Mouse (Mus musculus) liver, adult 2 months (tissue): Measurements from ENCODE around the gene Gm17677. TPM values are rescaled to one million over a fixed set of nuclear protein-coding genes. Genes with fewer than 3 reads are reported as not detected.

ENCODE experiments used
- DNase-seq: peaks from one replicate; pipeline ENCODE4 v3.0.0-alpha.2; 2011; ENCODE audit warnings: low read depth, low spot score; ENCODE audit errors: extremely low read depth
- H3K27ac ChIP-seq: fragments of 200-500 bp; replicated peaks from 2 replicates; pipeline ENCODE4 v1.5.1; 2012; ENCODE audit warnings: low read depth, mild to moderate bottlenecking, control low read depth, inconsistent platforms, low read length; ENCODE audit not compliant: insufficient read depth
- H3K27me3 ChIP-seq: fragments of 200-500 bp; 2 replicates; pipeline ENCODE4 v1.6.1; 2012; ENCODE audit warnings: mild to moderate bottlenecking, moderate library complexity, low read length, inconsistent platforms; ENCODE audit not compliant: control insufficient read depth, insufficient read depth
- H3K36me3 ChIP-seq: fragments of 200-500 bp; 2 replicates; pipeline ENCODE4 v1.6.1; 2012; ENCODE audit warnings: low read length, inconsistent platforms; ENCODE audit not compliant: control insufficient read depth, insufficient read depth
- H3K4me1 ChIP-seq: fragments of 200-500 bp; 2 replicates; pipeline ENCODE4 v1.6.1; 2011; ENCODE audit warnings: low read length; ENCODE audit not compliant: control insufficient read depth, insufficient read depth
- H3K4me3 ChIP-seq: fragments of 200-500 bp; 2 replicates; pipeline ENCODE4 v1.5.1; 2011; ENCODE audit warnings: low read depth, mild to moderate bottlenecking, control low read depth, low read length, moderate library complexity; ENCODE audit not compliant: insufficient read depth
- H3K79me2 ChIP-seq: fragments of 200-500 bp; 2 replicates; pipeline ENCODE4 v1.6.1; 2012; ENCODE audit warnings: inconsistent platforms, mild to moderate bottlenecking, low read length, moderate library complexity; ENCODE audit not compliant: control insufficient read depth, insufficient read depth
- H3K9ac ChIP-seq: fragments of 200-500 bp; 2 replicates; pipeline ENCODE4 v1.6.1; 2012; ENCODE audit warnings: low read depth, mild to moderate bottlenecking, control low read depth, inconsistent platforms, low read length
- CTCF ChIP-seq: fragments of 200-500 bp; IDR thresholded peaks from 2 replicates; pipeline ENCODE4 v1.5.1; 2011; ENCODE audit warnings: low read depth, low read length, control low read depth
- POLR2A ChIP-seq: fragments of 200-500 bp; IDR thresholded peaks from 2 replicates; pipeline ENCODE4 v1.6.1; 2011; ENCODE audit warnings: low read length, control low read depth; ENCODE audit not compliant: insufficient read depth; ENCODE audit errors: extremely low read depth
- WGBS: fragments of 180-500 bp; shearing (Covaris S2); methylation state at CpG from one replicate; pipeline ENCODE4 v1.1.7; 2018; 5-methylcytosine and 5-hydroxymethylcytosine counted together
- polyA plus RNA-seq: library from polyadenylated mRNA; depleted of rRNA; stranded (reverse); fragments of >200 nt; gene quantifications from 2 replicates; pipeline ENCODE4 v1.2.3, GENCODE M21; 2012; rRNA removed
- total RNA-seq: library from RNA; depleted of rRNA; stranded (reverse); fragments of >200 nt; gene quantifications from 2 replicates; pipeline ENCODE4 v1.2.3, GENCODE M21; 2014; rRNA removed

Gene Gm17677
- not detected in 2 replicates for total RNA-seq
- polyA plus RNA-seq, result not detected in 2 replicates

DNA sequence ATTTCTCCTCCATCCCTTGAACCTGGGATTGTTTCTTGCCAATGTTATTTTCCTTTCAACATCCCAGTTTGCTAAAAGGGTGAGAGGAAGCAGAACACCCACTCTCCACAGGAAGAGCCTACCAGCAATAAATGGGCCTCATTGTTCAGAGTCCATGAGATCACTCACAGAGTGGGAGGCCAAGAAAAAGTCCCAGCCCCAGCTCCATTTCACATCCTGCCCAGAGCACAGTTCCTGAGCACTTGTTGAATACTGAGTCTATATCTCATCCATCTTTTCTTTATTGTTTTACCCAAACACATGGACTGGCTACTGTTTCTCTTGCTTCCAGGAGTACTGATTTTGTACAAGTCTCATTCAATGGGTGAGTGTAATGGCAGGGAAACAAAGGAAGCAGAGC, at the start of gene Gm17677:
Gm17677 (plus strand) TSS at position 301 of the 400 bp plus-strand sequence.
- TF ChIP-seq POLR2A (no peak), CTCF (no peak)
- no peak for DNase-seq
- no peak within 1 kb of the TSS for H3K9ac ChIP-seq
- H3K4me1 ChIP-seq, result no peaks in the 10 kb centered on the region
- H3K27me3 ChIP-seq, result no peaks in the 10 kb centered on the region
- no peak within 1 kb of the TSS for H3K27ac ChIP-seq
- H3K36me3 ChIP-seq, result no peaks in the 10 kb centered on the region
- no peaks in the 10 kb centered on the region for H3K79me2 ChIP-seq
- no peak within 1 kb of the TSS for H3K4me3 ChIP-seq

DNA sequence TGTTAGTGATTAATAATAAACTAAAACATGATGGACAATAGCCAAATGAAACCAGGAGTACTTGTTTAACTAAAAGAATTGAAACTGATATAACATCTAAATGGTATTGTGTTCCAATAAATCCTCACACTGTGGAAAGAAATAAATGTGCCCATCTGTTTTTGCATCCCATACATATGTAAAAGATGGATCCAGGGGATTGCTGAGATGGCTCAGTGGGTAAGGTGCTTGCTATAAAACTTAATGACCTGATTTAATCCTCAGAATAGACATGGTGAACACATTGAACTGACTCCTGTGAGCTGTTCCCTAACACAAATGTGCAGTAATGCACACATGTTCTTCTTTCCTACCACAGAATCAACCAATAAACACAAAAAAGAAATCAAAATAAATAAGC, 48.9 kb upstream of the Gm17677 start:
- Histone ChIP-seq H3K27me3 (no peaks in the 10 kb centered on the region), H3K79me2 (no peaks in the 10 kb centered on the region), H3K4me3 (no peak overlapping the region), H3K4me1 (no peaks in the 10 kb centered on the region), H3K9ac (no peak overlapping the region), H3K27ac (no peak overlapping the region), H3K36me3 (no peaks in the 10 kb centered on the region)
- DNase-seq, result no peak
- TF ChIP-seq CTCF (no peak), POLR2A (no peak)

DNA sequence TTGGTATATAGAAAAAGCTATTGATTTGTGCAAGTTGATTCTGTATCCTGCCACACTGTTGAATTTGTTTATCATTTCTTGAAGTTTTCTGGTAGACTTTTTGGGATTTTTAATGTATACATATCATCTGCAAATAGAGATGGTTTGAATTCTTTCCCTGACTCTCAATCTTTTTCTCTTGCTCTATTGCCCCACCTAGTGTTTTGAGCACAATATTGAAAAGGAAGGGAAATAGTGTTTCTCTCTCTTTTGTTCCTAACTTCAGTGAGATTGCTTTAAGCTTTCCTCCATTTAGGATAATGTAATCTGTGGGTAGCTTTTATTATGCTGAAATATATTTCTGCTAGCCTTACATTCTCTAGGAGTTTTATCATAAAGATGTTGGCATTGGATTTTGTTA, 33.6 kb upstream of the Gm17677 start:
- H3K9ac ChIP-seq, result no peak overlapping the region
- TF ChIP-seq CTCF, result no peak
- TF ChIP-seq POLR2A, result no peak

DNA sequence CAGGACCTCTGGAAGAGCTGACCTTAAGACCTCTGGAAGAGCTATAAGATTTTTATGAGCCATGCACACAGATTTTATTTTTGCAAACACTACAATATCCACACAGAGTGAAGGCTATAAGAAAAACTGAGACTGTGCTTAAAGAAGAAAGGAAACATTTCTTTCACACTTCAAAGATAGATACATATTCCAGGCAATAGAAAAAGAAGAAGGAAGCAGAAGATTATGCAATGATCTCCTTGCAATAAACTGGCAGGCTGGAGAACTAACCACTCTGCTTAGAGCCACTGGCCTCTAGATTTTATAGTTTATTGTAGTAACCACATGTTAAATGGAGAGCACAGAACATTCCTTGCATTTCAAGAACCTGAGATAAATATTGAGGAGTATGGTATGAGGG, 16.0 kb downstream of the Gm17677 start:
- H3K79me2 ChIP-seq, result no peaks in the 10 kb centered on the region
- no peak overlapping the region for H3K9ac ChIP-seq
- no peak for DNase-seq
- H3K4me3 ChIP-seq, result no peak overlapping the region
- H3K27ac ChIP-seq, result no peak overlapping the region
- H3K4me1 ChIP-seq, result no peaks in the 10 kb centered on the region
- no peaks in the 10 kb centered on the region for H3K36me3 ChIP-seq
- no peak for TF ChIP-seq POLR2A
- TF ChIP-seq CTCF, result no peak
- H3K27me3 ChIP-seq, result no peaks in the 10 kb centered on the region

More for the DNA sequence above, 33.6 kb upstream of the Gm17677 start:
- no peak for DNase-seq
- no peaks in the 10 kb centered on the region for H3K27me3 ChIP-seq
- no peaks in the 10 kb centered on the region for H3K36me3 ChIP-seq
- H3K4me1 ChIP-seq, result no peaks in the 10 kb centered on the region
- no peak overlapping the region for H3K27ac ChIP-seq
- no peak overlapping the region for H3K4me3 ChIP-seq
- H3K79me2 ChIP-seq, result no peaks in the 10 kb centered on the region

DNA sequence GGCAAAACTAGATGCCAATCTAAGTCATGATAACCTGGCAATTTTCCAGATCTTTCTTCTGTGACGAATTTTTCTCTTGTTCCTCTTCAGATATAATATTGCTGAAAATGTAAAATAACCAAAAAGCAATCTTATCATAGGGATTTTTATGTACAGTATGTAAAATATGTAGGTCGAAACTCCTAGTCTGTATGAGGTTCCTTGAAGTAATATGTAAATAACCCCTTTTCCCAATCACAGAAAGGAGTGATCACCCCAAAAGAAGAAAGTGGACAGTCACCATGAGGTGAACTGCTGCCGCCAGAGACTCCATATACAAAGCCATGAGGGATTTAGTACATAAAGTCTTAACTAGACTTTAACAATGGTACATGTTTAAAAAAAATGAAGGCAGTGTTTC, 37.2 kb downstream of the Gm17677 start, which contains the start of gene Gm17727:
Gm17727 (minus strand) TSS at position 101 of the 400 bp plus-strand sequence.
- Histone ChIP-seq H3K27me3 (no peaks in the 10 kb centered on the region), H3K79me2 (no peaks in the 10 kb centered on the region), H3K27ac (no peak within 1 kb of the TSS), H3K36me3 (no peaks in the 10 kb centered on the region), H3K4me3 (no peak within 1 kb of the TSS), H3K4me1 (no peaks in the 10 kb centered on the region), H3K9ac (no peak within 1 kb of the TSS)
- DNase-seq, result no peak
- WGBS, result 47% methylated on average over 3 of the region's 3 CpGs
- TF ChIP-seq POLR2A, result no peak
- TF ChIP-seq CTCF, result no peak

DNA sequence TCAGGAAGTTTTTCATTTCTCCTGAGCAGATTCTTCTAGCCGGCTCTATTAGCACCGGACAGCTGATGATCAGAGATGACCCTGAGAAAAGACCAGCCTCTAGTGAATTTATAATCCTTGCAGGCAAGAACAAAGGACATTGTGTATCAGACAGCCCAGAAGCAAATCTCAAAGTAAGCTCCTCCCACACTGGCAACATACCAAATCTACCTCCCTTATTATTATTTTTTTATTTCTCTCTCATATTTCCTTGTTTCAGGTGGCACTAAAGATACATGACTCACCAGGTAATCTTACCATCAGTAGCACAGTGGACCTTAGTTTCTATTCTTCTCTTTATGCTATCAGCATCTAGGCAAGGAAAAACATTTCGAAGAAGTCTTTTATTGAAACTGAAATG, 49.2 kb downstream of the Gm17677 start, which contains the start of the genes Gm27235 and D730048I06Rik:
Gm27235 (minus strand) TSS at position 101 of the 400 bp plus-strand sequence.
D730048I06Rik (minus strand) TSS at position 112 of the 400 bp plus-strand sequence.
- Histone ChIP-seq H3K27me3 (no peaks in the 10 kb centered on the region), H3K36me3 (no peaks in the 10 kb centered on the region), H3K4me1 (no peaks in the 10 kb centered on the region), H3K27ac (no peak within 1 kb of the TSS), H3K79me2 (no peaks in the 10 kb centered on the region), H3K4me3 (no peak within 1 kb of the TSS), H3K9ac (no peak within 1 kb of the TSS)
- TF ChIP-seq POLR2A, result no peak
- TF ChIP-seq CTCF, result no peak
- 87% methylated on average over 3 of the region's 3 CpGs for WGBS
- DNase-seq, result no peak

Other genes starting within 250 kb of the Gm17677 start
- gene Gm1113, start 222.8 kb upstream of the Gm17677 start, total RNA-seq, result not detected in 2 replicates
- not detected in 2 replicates for gene Gm1113, start 222.8 kb upstream of the Gm17677 start, polyA plus RNA-seq
- gene Ddx25, start 182.5 kb upstream of the Gm17677 start, total RNA-seq, result under 0.01 TPM in 1 of 2 replicates, not detected in the other
- gene Ddx25, start 182.5 kb upstream of the Gm17677 start, polyA plus RNA-seq, result 0.01 and 0.05 TPM in 2 replicates
- gene Pus3, start 182.5 kb upstream of the Gm17677 start, total RNA-seq, result 5.3 and 6.0 TPM in 2 replicates
- gene Pus3, start 182.5 kb upstream of the Gm17677 start, polyA plus RNA-seq, result 0.96 and 1.3 TPM in 2 replicates
- gene Pate2, start 170.8 kb upstream of the Gm17677 start, total RNA-seq, result not detected in 2 replicates
- 0.06 TPM in 1 of 2 replicates, not detected in the other for gene Pate2, start 170.8 kb upstream of the Gm17677 start, polyA plus RNA-seq
- gene Hyls1, start 170.7 kb upstream of the Gm17677 start, total RNA-seq, result 1.4 and 1.9 TPM in 2 replicates
- 0.36 and 0.50 TPM in 2 replicates for gene Hyls1, start 170.7 kb upstream of the Gm17677 start, polyA plus RNA-seq
- gene Pate4, start 129.1 kb upstream of the Gm17677 start, total RNA-seq, result not detected in 2 replicates
- gene Pate4, start 129.1 kb upstream of the Gm17677 start, polyA plus RNA-seq, result not detected in 2 replicates
- not detected in 2 replicates for gene Pate3, start 92.8 kb upstream of the Gm17677 start, total RNA-seq
- gene Pate3, start 92.8 kb upstream of the Gm17677 start, polyA plus RNA-seq, result not detected in 2 replicates
- gene Pate1, start 53.7 kb upstream of the Gm17677 start, total RNA-seq, result not detected in 2 replicates
- not detected in 2 replicates for gene Pate1, start 53.7 kb upstream of the Gm17677 start, polyA plus RNA-seq
- gene Gm17727, start 37.1 kb downstream of the Gm17677 start, total RNA-seq, result not detected in 2 replicates
- not detected in 2 replicates for gene Gm17727, start 37.1 kb downstream of the Gm17677 start, polyA plus RNA-seq
- not detected in 2 replicates for gene Gm27235, start 49.1 kb downstream of the Gm17677 start, total RNA-seq
- gene Gm27235, start 49.1 kb downstream of the Gm17677 start, polyA plus RNA-seq, result not detected in 2 replicates
- not detected in 2 replicates for gene D730048I06Rik, start 49.1 kb downstream of the Gm17677 start, total RNA-seq
- gene D730048I06Rik, start 49.1 kb downstream of the Gm17677 start, polyA plus RNA-seq, result not detected in 2 replicates
- gene 9230110F15Rik, start 103.1 kb downstream of the Gm17677 start, total RNA-seq, result not detected in 2 replicates
- gene 9230110F15Rik, start 103.1 kb downstream of the Gm17677 start, polyA plus RNA-seq, result not detected in 2 replicates
- gene 9230113P08Rik, start 167.4 kb downstream of the Gm17677 start, total RNA-seq, result not detected in 2 replicates
- gene 9230113P08Rik, start 167.4 kb downstream of the Gm17677 start, polyA plus RNA-seq, result not detected in 2 replicates